Mouse (Mus musculus) neutrophil, adult 5-6 weeks (primary cell): ENCODE results near the gene Wdhd1. TPM values are rescaled to one million over a fixed set of nuclear protein-coding genes. Genes with fewer than 3 reads are reported as not detected.

Experiments used
- ATAC-seq: fragments of 151-379, 151-347 bp; 2 replicates; pipeline ENCODE4 v1.8.0; 2017; ENCODE audit warnings: mild to moderate bottlenecking, moderate TSS enrichment; ENCODE audit not compliant: insufficient number of reproducible peaks, poor library complexity, low FRiP score, severe bottlenecking; ENCODE audit errors: extremely low read depth
- total RNA-seq: library from RNA; stranded (forward); fragments of 200-1000 nt; gene quantifications from 2 replicates; pipeline ENCODE4 v1.2.3, GENCODE M21; 2017

The Wdhd1 gene
- total RNA-seq, 1 experiment from 2014 or later: 31.9 TPM

GRCm38 (mm10) chr14:47285271-47285670, 8.6 kb upstream of the Wdhd1 start:
- no peak for ATAC-seq

- ATAC-seq: no peak
Measured at GRCm38 (mm10) chr14:47283568-47283967, 6.9 kb upstream of the Wdhd1 start.

- no peak for ATAC-seq
Measured at GRCm38 (mm10) chr14:47281535-47281934, 4.9 kb upstream of the Wdhd1 start.

GRCm38 (mm10) chr14:47279058-47279457, 2.4 kb upstream of the Wdhd1 start:
- no peak for ATAC-seq

GRCm38 (mm10) chr14:47276036-47276603, 537 bp downstream of the Wdhd1 start:
- peak; percentile 53 for ATAC-seq

GRCm38 (mm10) chr14:47275417-47275816, 1.2 kb downstream of the Wdhd1 start:
- ATAC-seq: no peak

GRCm38 (mm10) chr14:47273751-47274150, 2.9 kb downstream of the Wdhd1 start:
- no peak for ATAC-seq

GRCm38 (mm10) chr14:47269706-47270105, 7.0 kb downstream of the Wdhd1 start:
- no peak for ATAC-seq

- ATAC-seq: no peak
Measured at GRCm38 (mm10) chr14:47269056-47269455, 7.6 kb downstream of the Wdhd1 start.

- ATAC-seq: no peak
Measured at GRCm38 (mm10) chr14:47265829-47266228, 10.8 kb downstream of the Wdhd1 start.

- no peak for ATAC-seq
Measured at GRCm38 (mm10) chr14:47264866-47265265, 11.8 kb downstream of the Wdhd1 start.

- ATAC-seq: no peak
Measured at GRCm38 (mm10) chr14:47249839-47250238, 26.8 kb downstream of the Wdhd1 start.

GRCm38 (mm10) chr14:47242753-47243152, 33.9 kb downstream of the Wdhd1 start:
- no peak for ATAC-seq

GRCm38 (mm10) chr14:47241046-47241445, 35.6 kb downstream of the Wdhd1 start:
- ATAC-seq: no peak

- no peak for ATAC-seq
Measured at GRCm38 (mm10) chr14:47240600-47240999, 36.1 kb downstream of the Wdhd1 start.

GRCm38 (mm10) chr14:47237286-47237685, 39.4 kb downstream of the Wdhd1 start:
- ATAC-seq: no peak

- no peak for ATAC-seq
Measured at GRCm38 (mm10) chr14:47236491-47236890, 40.2 kb downstream of the Wdhd1 start.

GRCm38 (mm10) chr14:47234526-47235250, 42.0 kb downstream of the Wdhd1 start:
- ATAC-seq: no peak

GRCm38 (mm10) chr14:47234032-47234431, 42.6 kb downstream of the Wdhd1 start:
- no peak for ATAC-seq

GRCm38 (mm10) chr14:47233602-47234001, 43.1 kb downstream of the Wdhd1 start:
- no peak for ATAC-seq
